Mouse (Mus musculus): ENCODE measurements around the gene Dab2. TPM values are rescaled to one million over a fixed set of nuclear protein-coding genes. Genes with fewer than 3 reads are reported as not detected.

The Dab2 gene
- polyA plus RNA-seq, 1 experiment = 9.8 TPM

GRCm38 (mm10) chr15:6402433-6402832 is 102.8 kb downstream of the Dab2 start:
- Histone ChIP-seq H3K4me3 (replicated peaks; ENCODE audit: control insufficient read depth, low read depth, low read length) (no peak overlapping the region), H3K4me1 (ENCODE audit: control insufficient read depth, insufficient read depth, low read length) (no peaks in the 10 kb centered on the region), H3K27ac (ENCODE audit: control insufficient read depth, insufficient read depth, low read depth, low read length, poor library complexity) (no peak overlapping the region)
- TF ChIP-seq POLR2A (IDR thresholded peaks at IDR 0.05; ENCODE audit: borderline replicate concordance, control insufficient read depth, low read depth, low read length) = no peak
- no peak for TF ChIP-seq CTCF (IDR thresholded peaks at IDR 0.05; ENCODE audit: control insufficient read depth, insufficient read depth, low read length)
- WGBS = 87% methylated on average over 2 of the region's 2 CpGs

GRCm38 (mm10) chr15:6404172-6404571 is 104.6 kb downstream of the Dab2 start:
- Histone ChIP-seq H3K4me3 (replicated peaks; ENCODE audit: control insufficient read depth, low read depth, low read length) (no peak overlapping the region), H3K4me1 (ENCODE audit: control insufficient read depth, insufficient read depth, low read length) (no peaks in the 10 kb centered on the region), H3K27ac (ENCODE audit: control insufficient read depth, insufficient read depth, low read depth, low read length, poor library complexity) (no peak overlapping the region)
- WGBS = 23% methylated on average over 5 of the region's 5 CpGs
- no peak for TF ChIP-seq CTCF (IDR thresholded peaks at IDR 0.05; ENCODE audit: control insufficient read depth, insufficient read depth, low read length)

GRCm38 (mm10) chr15:6406771-6407170 is 107.2 kb downstream of the Dab2 start:
- WGBS = 84% methylated on average over 6 of the region's 6 CpGs
- TF ChIP-seq CTCF (IDR thresholded peaks at IDR 0.05; ENCODE audit: control insufficient read depth, insufficient read depth, low read length) = no peak
- TF ChIP-seq POLR2A (IDR thresholded peaks at IDR 0.05; ENCODE audit: borderline replicate concordance, control insufficient read depth, low read depth, low read length) = no peak
- no peaks in the 10 kb centered on the region for H3K4me1 ChIP-seq (ENCODE audit: control insufficient read depth, insufficient read depth, low read length)
- no peak overlapping the region for H3K27ac ChIP-seq (ENCODE audit: control insufficient read depth, insufficient read depth, low read depth, low read length, poor library complexity)
- no peak overlapping the region for H3K4me3 ChIP-seq (replicated peaks; ENCODE audit: control insufficient read depth, low read depth, low read length)

GRCm38 (mm10) chr15:6409031-6409430 is 109.4 kb downstream of the Dab2 start:
- TF ChIP-seq CTCF (IDR thresholded peaks at IDR 0.05; ENCODE audit: control insufficient read depth, insufficient read depth, low read length) (no peak), POLR2A (IDR thresholded peaks at IDR 0.05; ENCODE audit: borderline replicate concordance, control insufficient read depth, low read depth, low read length) (no peak)
- Histone ChIP-seq H3K4me1 (ENCODE audit: control insufficient read depth, insufficient read depth, low read length) (no peaks in the 10 kb centered on the region), H3K27ac (ENCODE audit: control insufficient read depth, insufficient read depth, low read depth, low read length, poor library complexity) (no peak overlapping the region), H3K4me3 (replicated peaks; ENCODE audit: control insufficient read depth, low read depth, low read length) (no peak overlapping the region)
- 82% methylated on average over 8 of the region's 8 CpGs for WGBS

GRCm38 (mm10) chr15:6410161-6410560 is 110.6 kb downstream of the Dab2 start:
- Histone ChIP-seq H3K27ac (ENCODE audit: control insufficient read depth, insufficient read depth, low read depth, low read length, poor library complexity) (no peak overlapping the region), H3K4me1 (ENCODE audit: control insufficient read depth, insufficient read depth, low read length) (no peaks in the 10 kb centered on the region), H3K4me3 (replicated peaks; ENCODE audit: control insufficient read depth, low read depth, low read length) (no peak overlapping the region)
- TF ChIP-seq CTCF (IDR thresholded peaks at IDR 0.05; ENCODE audit: control insufficient read depth, insufficient read depth, low read length) (no peak), POLR2A (IDR thresholded peaks at IDR 0.05; ENCODE audit: borderline replicate concordance, control insufficient read depth, low read depth, low read length) (no peak)
- 88% methylated on average over 3 of the region's 3 CpGs for WGBS

GRCm38 (mm10) chr15:6411334-6411733 is 111.7 kb downstream of the Dab2 start:
- WGBS = 53% methylated on average over 6 of the region's 6 CpGs
- H3K27ac ChIP-seq (ENCODE audit: control insufficient read depth, insufficient read depth, low read depth, low read length, poor library complexity) = no peak overlapping the region
- TF ChIP-seq CTCF (IDR thresholded peaks at IDR 0.05; ENCODE audit: control insufficient read depth, insufficient read depth, low read length) (no peak), POLR2A (IDR thresholded peaks at IDR 0.05; ENCODE audit: borderline replicate concordance, control insufficient read depth, low read depth, low read length) (no peak)
- H3K4me3 ChIP-seq (replicated peaks; ENCODE audit: control insufficient read depth, low read depth, low read length) = no peak overlapping the region
- no peaks in the 10 kb centered on the region for H3K4me1 ChIP-seq (ENCODE audit: control insufficient read depth, insufficient read depth, low read length)

- WGBS = 27% methylated on average over 5 of the region's 5 CpGs
- H3K4me1 ChIP-seq (ENCODE audit: control insufficient read depth, insufficient read depth, low read length) = no peaks in the 10 kb centered on the region
- no peak for TF ChIP-seq POLR2A (IDR thresholded peaks at IDR 0.05; ENCODE audit: borderline replicate concordance, control insufficient read depth, low read depth, low read length)
- no peak overlapping the region for H3K4me3 ChIP-seq (replicated peaks; ENCODE audit: control insufficient read depth, low read depth, low read length)
- H3K27ac ChIP-seq (ENCODE audit: control insufficient read depth, insufficient read depth, low read depth, low read length, poor library complexity) = no peak overlapping the region
These were observed 115.7 kb downstream of the Dab2 start for GRCm38 (mm10) chr15:6415317-6415716.

- Histone ChIP-seq H3K4me3 (replicated peaks; ENCODE audit: control insufficient read depth, low read depth, low read length) (no peak overlapping the region), H3K27ac (ENCODE audit: control insufficient read depth, insufficient read depth, low read depth, low read length, poor library complexity) (no peak overlapping the region), H3K4me1 (ENCODE audit: control insufficient read depth, insufficient read depth, low read length) (no peaks in the 10 kb centered on the region)
- TF ChIP-seq POLR2A (IDR thresholded peaks at IDR 0.05; ENCODE audit: borderline replicate concordance, control insufficient read depth, low read depth, low read length) = no peak
- TF ChIP-seq CTCF (IDR thresholded peaks at IDR 0.05; ENCODE audit: control insufficient read depth, insufficient read depth, low read length) = no peak
- 88% methylated on average over 7 of the region's 7 CpGs for WGBS
These were observed 132.2 kb downstream of the Dab2 start for GRCm38 (mm10) chr15:6431777-6432176.

- no peak for TF ChIP-seq CTCF (IDR thresholded peaks at IDR 0.05; ENCODE audit: control insufficient read depth, insufficient read depth, low read length)
- TF ChIP-seq POLR2A (IDR thresholded peaks at IDR 0.05; ENCODE audit: borderline replicate concordance, control insufficient read depth, low read depth, low read length) = no peak
- Histone ChIP-seq H3K4me1 (ENCODE audit: control insufficient read depth, insufficient read depth, low read length) (no peaks in the 10 kb centered on the region), H3K4me3 (replicated peaks; ENCODE audit: control insufficient read depth, low read depth, low read length) (no peak overlapping the region), H3K27ac (ENCODE audit: control insufficient read depth, insufficient read depth, low read depth, low read length, poor library complexity) (no peak overlapping the region)
- 86% methylated on average over 7 of the region's 7 CpGs for WGBS
These were observed 132.8 kb downstream of the Dab2 start for GRCm38 (mm10) chr15:6432411-6432810.
